Mouse (Mus musculus) heart, embryonic 11.5 days (tissue): ENCODE measurements around the gene Rfx3. TPM values are rescaled to one million over a fixed set of nuclear protein-coding genes. Genes with fewer than 3 reads are reported as not detected.

Source experiments
- ATAC-seq: fragments of 200-750 bp; cut with Nextera tagmentation; replicated peaks from 2 replicates; pipeline ENCODE4 v1.8.0; 2017; ENCODE audit warnings: moderate library complexity; ENCODE audit not compliant: insufficient number of reproducible peaks, low FRiP score, low TSS enrichment
- H3K27ac ChIP-seq: fragments of 300-500 bp; sonication (generic); 2 replicates; pipeline ENCODE4 v1.5.1; 2014; ENCODE audit warnings: mild to moderate bottlenecking, low read depth, low read length
- H3K27me3 ChIP-seq: fragments of 300-500 bp; sonication (generic); 2 replicates; pipeline ENCODE4 v1.6.1; 2014; ENCODE audit warnings: mild to moderate bottlenecking, low read length, mixed read lengths; ENCODE audit not compliant: control insufficient read depth, insufficient read depth
- H3K36me3 ChIP-seq: fragments of 300-500 bp; sonication (generic); 2 replicates; pipeline ENCODE4 v1.6.1; 2014; ENCODE audit warnings: mild to moderate bottlenecking, low read length, moderate library complexity, mixed read lengths; ENCODE audit not compliant: control insufficient read depth, insufficient read depth
- H3K4me1 ChIP-seq: fragments of 300-500 bp; sonication (generic); 2 replicates; pipeline ENCODE4 v1.6.1; 2014; ENCODE audit warnings: low read length; ENCODE audit not compliant: control insufficient read depth, insufficient read depth
- H3K4me2 ChIP-seq: fragments of 300-500 bp; sonication (generic); 2 replicates; pipeline ENCODE4 v1.6.1; 2014; ENCODE audit warnings: mild to moderate bottlenecking, moderate library complexity
- H3K4me3 ChIP-seq: fragments of 300-500 bp; sonication (generic); 2 replicates; pipeline ENCODE4 v1.5.1; 2014; ENCODE audit warnings: low read depth, low read length
- H3K9ac ChIP-seq: fragments of 300-500 bp; sonication (generic); 2 replicates; pipeline ENCODE4 v1.6.1; 2014; ENCODE audit warnings: mild to moderate bottlenecking, low read depth, low read length, moderate library complexity
- H3K9me3 ChIP-seq: fragments of 300-500 bp; sonication (generic); replicated peaks from 2 replicates; pipeline ENCODE4 v1.6.1; 2016; ENCODE audit warnings: low read length; ENCODE audit not compliant: control insufficient read depth
- WGBS: fragments of 180-500 bp; shearing (Covaris S2); extraction: QIAGEN DNeasy Blood & Tissue Kit; methylation state at CpG from one replicate; pipeline ENCODE4 v1.1.7; 2014; ENCODE audit not compliant: insufficient replicate concordance; 5-methylcytosine and 5-hydroxymethylcytosine counted together
- polyA plus RNA-seq: library from polyadenylated mRNA; unstranded; fragments of >200 nt; fragmentation: Nextera tagmentation; extraction: Ambion mirVana; gene quantifications from 2 replicates; pipeline ENCODE4 v1.2.1, GENCODE M21; 2014

The Rfx3 gene
- polyA plus RNA-seq, 1 experiment from 2014 or later = 10.3 TPM

- Histone ChIP-seq H3K27ac (no peak overlapping the region), H3K9me3 (no peaks in the 10 kb centered on the region), H3K4me3 (no peak overlapping the region), H3K27me3 (no peaks in the 10 kb centered on the region), H3K9ac (no peak overlapping the region), H3K4me2 (no peak overlapping the region), H3K36me3 (no peaks in the 10 kb centered on the region), H3K4me1 (0 out of 2 replicates have a peak, but pooled peaks cover 3% of the 10 kb centered on the region)
- ATAC-seq = no peak
- WGBS = 70% methylated on average over 4 of the region's 4 CpGs
Observed at GRCm38 (mm10) chr19:27838041-27838440, 172.9 kb downstream of the Rfx3 start.

GRCm38 (mm10) chr19:27832448-27832847 is 178.5 kb downstream of the Rfx3 start:
- 19% methylated on average over 1 of the region's 1 CpGs for WGBS
- no peak for ATAC-seq
- H3K4me1 ChIP-seq = 0 out of 2 replicates have a peak, but pooled peaks cover 5% of the 10 kb centered on the region

GRCm38 (mm10) chr19:27828316-27828715 is 182.7 kb downstream of the Rfx3 start:
- no peaks in the 10 kb centered on the region for H3K36me3 ChIP-seq
- H3K4me2 ChIP-seq = no peak overlapping the region
- no peak overlapping the region for H3K27ac ChIP-seq
- 69% methylated on average over 1 of the region's 1 CpGs for WGBS
- 0 out of 2 replicates have a peak, but pooled peaks cover 3% of the 10 kb centered on the region for H3K4me1 ChIP-seq
- H3K9me3 ChIP-seq = no peaks in the 10 kb centered on the region
- H3K4me3 ChIP-seq = no peak overlapping the region
- H3K9ac ChIP-seq = no peak overlapping the region
- no peaks in the 10 kb centered on the region for H3K27me3 ChIP-seq
- no peak for ATAC-seq

More at GRCm38 (mm10) chr19:27832448-27832847, 178.5 kb downstream of the Rfx3 start:
- no peak overlapping the region for H3K4me2 ChIP-seq
- no peaks in the 10 kb centered on the region for H3K27me3 ChIP-seq
- H3K27ac ChIP-seq = no peak overlapping the region
- H3K36me3 ChIP-seq = no peaks in the 10 kb centered on the region
- no peak overlapping the region for H3K9ac ChIP-seq
- no peaks in the 10 kb centered on the region for H3K9me3 ChIP-seq
- H3K4me3 ChIP-seq = no peak overlapping the region

- ATAC-seq = no peak
- Histone ChIP-seq H3K36me3 (no peaks in the 10 kb centered on the region), H3K27me3 (no peaks in the 10 kb centered on the region), H3K9me3 (no peaks in the 10 kb centered on the region), H3K4me1 (no peaks in the 10 kb centered on the region), H3K4me3 (no peak overlapping the region), H3K9ac (no peak overlapping the region), H3K4me2 (no peak overlapping the region), H3K27ac (no peak overlapping the region)
Observed at GRCm38 (mm10) chr19:27817661-27818060, 193.3 kb downstream of the Rfx3 start.

GRCm38 (mm10) chr19:27780030-27780429 is 230.9 kb downstream of the Rfx3 start:
- Histone ChIP-seq H3K4me2 (no peak overlapping the region), H3K27ac (no peak overlapping the region), H3K36me3 (0 out of 2 replicates have a peak, but pooled peaks cover 5% of the 10 kb centered on the region), H3K4me1 (no peaks in the 10 kb centered on the region), H3K9ac (no peak overlapping the region), H3K27me3 (no peaks in the 10 kb centered on the region), H3K4me3 (no peak overlapping the region), H3K9me3 (no peaks in the 10 kb centered on the region)
- ATAC-seq = no peak
- WGBS = 59% methylated on average over 4 of the region's 4 CpGs

DNA sequence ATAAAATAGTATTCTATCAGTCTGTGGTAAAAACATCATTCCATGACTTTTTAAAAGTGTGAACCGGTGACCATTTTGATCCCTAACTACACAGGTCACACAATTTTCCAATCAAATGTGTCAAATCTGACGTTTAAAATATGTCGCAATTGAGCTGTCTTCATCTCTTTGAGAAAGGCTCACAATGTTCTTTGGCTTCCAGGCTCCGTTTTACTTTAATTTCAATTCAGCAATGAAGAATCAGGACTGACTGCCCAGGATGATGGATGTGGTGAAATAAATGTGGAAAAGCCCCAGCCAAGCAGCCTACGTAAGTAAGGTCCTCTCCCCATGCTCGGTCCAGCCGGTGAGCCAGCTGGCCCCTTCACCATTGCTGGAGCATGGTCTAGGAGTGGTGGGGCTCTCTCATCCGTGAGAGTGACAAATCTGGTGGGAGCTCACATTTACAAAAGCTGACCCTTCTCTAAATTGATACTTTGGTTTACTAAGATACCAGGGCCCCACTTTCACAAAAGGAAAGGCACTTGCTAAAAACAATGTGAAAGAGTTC is 240.2 kb downstream of the Rfx3 start:
- H3K27ac ChIP-seq = no peak overlapping the region

DNA sequence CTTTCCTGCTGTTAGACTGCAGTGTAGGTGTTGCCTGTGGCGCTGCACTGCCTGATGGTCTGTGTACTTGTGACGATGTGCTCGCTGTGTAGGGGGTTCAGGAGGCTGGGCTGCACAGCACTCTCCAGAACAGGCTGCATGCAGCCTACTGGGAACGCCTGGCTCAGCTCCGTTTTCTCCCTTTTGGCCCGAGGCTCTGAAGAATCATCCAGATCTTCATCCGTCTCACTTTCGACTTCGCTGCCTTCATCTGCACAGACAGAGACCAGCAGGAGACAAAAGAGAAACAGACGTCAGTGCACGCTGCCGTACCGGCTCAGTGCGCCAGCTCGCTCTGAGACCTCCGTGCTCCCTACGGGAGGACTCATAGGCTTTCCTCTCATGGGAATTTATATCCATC is 242.5 kb downstream of the Rfx3 start:
- H3K9ac ChIP-seq = no peak overlapping the region
- WGBS = 87% methylated on average over 17 of the region's 17 CpGs
- no peak overlapping the region for H3K4me2 ChIP-seq
- no peaks in the 10 kb centered on the region for H3K4me1 ChIP-seq
- ATAC-seq = no peak
- no peaks in the 10 kb centered on the region for H3K27me3 ChIP-seq
- H3K9me3 ChIP-seq = no peaks in the 10 kb centered on the region
- H3K27ac ChIP-seq = no peak overlapping the region
- no peak overlapping the region for H3K4me3 ChIP-seq
- no peaks in the 10 kb centered on the region for H3K36me3 ChIP-seq

More for the DNA sequence above, 240.2 kb downstream of the Rfx3 start:
- H3K4me1 ChIP-seq = no peaks in the 10 kb centered on the region
- H3K27me3 ChIP-seq = no peaks in the 10 kb centered on the region
- H3K9me3 ChIP-seq = no peaks in the 10 kb centered on the region
- no peaks in the 10 kb centered on the region for H3K36me3 ChIP-seq
- ATAC-seq = no peak
- H3K4me2 ChIP-seq = no peak overlapping the region
- H3K4me3 ChIP-seq = no peak overlapping the region
- no peak overlapping the region for H3K9ac ChIP-seq
- WGBS = 87% methylated on average over 8 of the region's 8 CpGs

DNA sequence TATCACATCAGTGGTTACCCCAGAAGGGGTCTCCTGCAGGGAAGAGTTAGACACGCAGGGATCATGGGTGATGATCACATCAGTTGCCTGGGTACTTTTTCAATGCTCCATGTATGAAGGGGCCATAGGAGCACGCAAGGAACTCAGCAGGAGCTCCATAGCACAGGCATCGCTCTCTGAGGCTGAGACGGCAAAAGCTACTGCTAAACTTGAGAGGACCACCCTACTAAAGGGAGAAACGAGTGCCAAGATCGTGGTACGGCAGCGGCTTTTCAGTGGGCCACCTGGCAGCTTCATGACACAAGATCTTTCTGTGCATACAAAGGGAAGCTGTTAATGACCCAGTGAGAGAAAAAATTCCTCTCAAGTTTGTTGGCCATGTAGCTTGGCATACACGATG is 250.7 kb downstream of the Rfx3 start:
- no peak overlapping the region for H3K27ac ChIP-seq
- H3K4me2 ChIP-seq = no peak overlapping the region
- no peak for ATAC-seq
- no peaks in the 10 kb centered on the region for H3K9me3 ChIP-seq
- H3K4me3 ChIP-seq = no peak overlapping the region
- H3K4me1 ChIP-seq = no peaks in the 10 kb centered on the region
- no peak overlapping the region for H3K9ac ChIP-seq
- 92% methylated on average over 9 of the region's 9 CpGs for WGBS
- no peaks in the 10 kb centered on the region for H3K27me3 ChIP-seq
- H3K36me3 ChIP-seq = no peaks in the 10 kb centered on the region

DNA sequence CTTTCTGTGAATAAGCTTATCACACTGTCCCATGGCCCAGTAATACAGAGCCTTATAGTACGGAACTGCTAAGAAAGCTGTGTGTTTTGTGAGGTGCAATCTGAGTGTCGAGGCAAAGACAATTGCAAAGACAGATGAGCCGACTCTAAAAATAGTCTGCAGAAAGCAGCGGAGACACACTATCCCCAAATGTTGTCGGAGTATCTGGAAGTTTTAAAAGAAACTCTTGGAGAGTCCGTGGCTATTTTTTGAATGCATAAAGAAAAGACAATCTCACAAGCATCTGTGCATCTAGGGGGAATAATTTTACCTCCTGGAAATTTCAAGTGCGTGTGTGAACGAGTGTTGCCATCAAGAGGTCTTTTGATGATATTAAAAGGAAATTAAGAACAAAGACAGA is 251.6 kb downstream of the Rfx3 start:
- H3K27ac ChIP-seq = no peak overlapping the region
- no peaks in the 10 kb centered on the region for H3K9me3 ChIP-seq
- no peak overlapping the region for H3K9ac ChIP-seq
- H3K4me2 ChIP-seq = no peak overlapping the region
- no peaks in the 10 kb centered on the region for H3K36me3 ChIP-seq
- WGBS = 59% methylated on average over 8 of the region's 8 CpGs
- H3K27me3 ChIP-seq = no peaks in the 10 kb centered on the region
- no peaks in the 10 kb centered on the region for H3K4me1 ChIP-seq
- ATAC-seq = no peak
- H3K4me3 ChIP-seq = no peak overlapping the region
